Mouse (Mus musculus) olfactory bulb, adult 2 months (tissue): Measurements from ENCODE around the gene Fbxo11. TPM values are rescaled to one million over a fixed set of nuclear protein-coding genes. Genes with fewer than 3 reads are reported as not detected.

Experiments used
- H3K27ac ChIP-seq: fragments of 200-500 bp; 2 replicates; pipeline ENCODE4 v1.5.1; 2012; ENCODE audit warnings: low read depth, low read length; ENCODE audit not compliant: insufficient read depth
- H3K4me1 ChIP-seq: fragments of 200-500 bp; 2 replicates; pipeline ENCODE4 v1.6.1; 2012; ENCODE audit warnings: low read length; ENCODE audit not compliant: control insufficient read depth, insufficient read depth
- H3K4me3 ChIP-seq: fragments of 200-500 bp; 2 replicates; pipeline ENCODE4 v1.5.1; 2012; ENCODE audit warnings: mild to moderate bottlenecking, low read depth, low read length, moderate library complexity; ENCODE audit not compliant: insufficient read depth
- CTCF ChIP-seq: fragments of 200-500 bp; IDR thresholded peaks from 2 replicates; pipeline ENCODE4 v1.5.1; 2012; ENCODE audit warnings: low read depth, mild to moderate bottlenecking, low read length, moderate library complexity; ENCODE audit not compliant: insufficient read depth
- POLR2A ChIP-seq: fragments of 200-500 bp; IDR thresholded peaks from 2 replicates; pipeline ENCODE4 v1.6.1; 2012; ENCODE audit warnings: mild to moderate bottlenecking, low read depth, low read length, moderate library complexity; ENCODE audit not compliant: insufficient read depth
- WGBS: fragments of 180-500 bp; shearing (Covaris S2); methylation state at CpG from one replicate; pipeline ENCODE4 v1.1.7; 2018; 5-methylcytosine and 5-hydroxymethylcytosine counted together
- polyA plus RNA-seq: library from polyadenylated mRNA; stranded (reverse); fragments of >200 nt; gene quantifications from 2 replicates; pipeline ENCODE4 v1.2.4, GENCODE M21; 2012; ENCODE audit warnings: low replicate concordance; ENCODE audit not compliant: missing spikeins, insufficient read depth, insufficient read length

The Fbxo11 gene
- 140 TPM in 1 of 2 replicates, not detected in the other for polyA plus RNA-seq

DNA sequence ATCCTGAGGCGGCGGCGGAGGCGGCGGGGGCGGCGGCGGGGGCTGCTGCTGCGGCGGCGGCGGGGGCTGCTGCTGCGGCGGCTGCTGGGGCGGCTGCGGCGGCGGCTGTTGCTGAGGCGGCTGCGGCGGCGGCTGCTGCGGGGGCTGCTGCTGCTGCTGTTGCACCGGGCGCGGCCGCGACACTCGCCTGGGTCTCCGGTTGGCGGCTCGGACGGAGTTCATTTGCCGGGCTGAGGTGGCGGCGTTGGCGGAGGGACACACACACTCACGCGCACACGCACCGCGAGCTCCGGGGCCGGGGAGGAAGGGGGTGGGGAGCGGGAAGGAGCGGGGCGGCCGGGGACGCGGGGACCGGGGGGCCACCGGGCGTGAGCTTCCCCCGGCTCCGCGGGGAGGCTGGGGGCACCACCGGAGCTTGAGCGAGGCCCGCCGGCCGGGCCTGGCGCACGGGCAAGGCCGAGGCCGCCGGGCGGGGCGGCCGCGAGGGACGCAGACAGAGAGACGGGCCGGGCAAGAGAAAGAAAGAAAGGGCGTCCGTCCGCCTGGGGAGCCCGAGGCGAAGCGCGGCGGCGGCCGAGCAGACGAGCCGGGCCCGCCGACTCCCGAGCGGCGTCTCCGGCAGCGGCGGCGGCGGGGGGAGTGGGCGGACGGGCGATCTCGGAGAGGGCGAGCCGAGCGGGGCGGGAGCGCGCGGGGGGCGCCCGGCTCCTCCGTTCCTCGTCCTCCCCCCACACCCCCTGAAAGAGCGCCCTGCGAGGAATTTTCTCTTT lies at the start of gene Fbxo11:
Gene Fbxo11 (minus strand): TSS at position 261 of the 770 bp plus-strand sequence.
- Histone ChIP-seq H3K4me3 (peak within 1 kb of the TSS; percentile 93), H3K27ac (peak within 1 kb of the TSS; percentile 90), H3K4me1 (no peaks in the 10 kb centered on the region)
- WGBS, result 4% methylated on average over 100 of the region's 112 CpGs
- TF ChIP-seq POLR2A (no peak), CTCF (no peak)

DNA sequence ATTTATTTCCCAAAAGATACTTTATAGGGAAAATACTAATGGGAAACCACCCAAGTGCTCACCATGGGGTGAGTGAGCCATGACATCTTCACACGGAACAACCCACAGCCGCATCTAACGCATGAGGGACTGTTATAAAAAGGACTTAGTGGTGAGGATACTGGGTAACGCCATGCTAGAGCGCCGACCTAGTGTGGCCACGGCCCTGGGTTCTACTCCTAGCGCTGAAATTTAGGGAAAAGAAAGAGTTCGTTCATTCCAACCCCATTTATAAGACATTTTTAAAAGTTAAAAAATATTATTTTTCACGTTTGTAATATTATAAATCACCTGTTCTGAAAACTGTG lies 48.8 kb upstream of the Fbxo11 start:
- H3K4me3 ChIP-seq, result no peak overlapping the region
- WGBS, result 96% methylated on average over 10 of the region's 10 CpGs
- TF ChIP-seq POLR2A (no peak), CTCF (no peak)
- no peak overlapping the region for H3K27ac ChIP-seq
- H3K4me1 ChIP-seq, result no peaks in the 10 kb centered on the region

DNA sequence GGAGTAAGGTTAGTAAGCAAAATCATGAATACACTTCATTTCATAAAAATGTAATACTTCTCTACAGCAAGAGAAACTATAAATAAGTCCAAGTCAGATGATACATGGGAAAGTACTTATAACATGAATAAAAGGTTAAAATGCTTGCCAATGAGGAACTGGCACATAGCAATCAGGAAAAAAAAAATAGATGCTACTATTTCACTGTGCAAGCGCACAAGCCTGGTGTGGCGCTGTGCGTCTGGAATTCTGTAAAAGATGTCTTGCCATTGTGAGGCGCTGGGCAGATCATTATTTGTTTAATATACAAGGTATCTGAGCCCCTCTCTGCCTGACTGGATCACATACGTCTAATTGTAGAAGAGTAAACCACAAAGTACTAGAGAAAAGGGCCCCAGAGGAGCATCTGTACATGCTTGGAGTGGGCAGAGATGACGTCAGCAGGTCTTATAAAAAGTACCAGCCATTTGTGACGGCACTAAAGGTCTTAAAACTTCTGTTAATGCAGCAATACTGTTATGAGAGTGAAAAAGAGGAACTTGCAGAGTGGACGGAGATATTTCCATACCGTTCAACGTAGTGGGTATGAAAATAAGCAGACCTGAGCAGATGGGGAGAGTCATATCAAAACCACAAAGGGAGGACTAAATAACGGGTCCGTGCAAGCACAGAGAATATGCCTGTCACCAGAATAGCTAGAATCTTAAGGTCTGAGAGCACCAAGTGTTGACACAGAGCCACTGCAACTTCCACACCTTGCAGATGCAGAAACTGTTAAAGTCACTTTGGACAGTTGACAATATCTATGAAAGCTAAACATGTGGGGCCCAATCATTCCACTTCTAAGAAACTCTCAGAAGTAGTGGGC lies 48.2 kb upstream of the Fbxo11 start:
- 79% methylated on average over 12 of the region's 12 CpGs for WGBS
- H3K4me3 ChIP-seq, result no peak overlapping the region

DNA sequence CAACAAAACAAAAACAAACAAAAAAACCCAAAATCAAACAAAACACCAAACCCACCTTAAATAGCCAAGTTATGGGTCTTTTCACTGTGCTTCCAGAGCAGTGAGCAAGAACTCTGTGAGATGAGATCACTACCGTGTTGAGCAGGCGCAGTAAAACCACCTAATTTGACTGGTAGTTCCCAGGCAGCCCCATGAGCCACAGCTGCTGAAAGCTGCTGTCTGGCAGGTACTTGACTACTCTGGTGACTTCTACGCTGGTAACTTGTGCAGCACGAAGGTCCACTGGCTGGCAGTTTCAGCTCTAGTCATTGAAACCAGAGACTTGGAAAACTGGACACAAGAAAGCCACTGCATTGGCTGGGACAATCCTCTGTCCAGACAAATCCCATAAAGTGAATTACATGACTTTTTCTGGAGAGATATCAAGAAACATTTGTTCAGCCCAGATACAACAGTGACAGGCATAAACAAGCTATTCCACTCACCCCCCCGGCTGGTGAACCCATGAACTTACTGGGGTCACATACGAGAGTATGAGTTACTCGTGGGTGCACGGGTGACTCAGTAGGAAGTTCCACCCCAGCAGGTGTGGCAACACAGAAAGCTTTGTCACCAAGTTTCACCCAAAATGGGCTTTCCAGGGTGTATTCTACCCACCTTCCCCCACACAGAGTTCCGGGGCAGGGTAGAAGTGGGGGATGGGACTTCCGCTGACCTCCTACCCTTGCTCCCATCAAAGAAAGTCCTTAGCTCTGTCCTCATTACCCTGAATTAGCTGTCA lies 47.0 kb upstream of the Fbxo11 start:
- no peaks in the 10 kb centered on the region for H3K4me1 ChIP-seq
- 80% methylated on average over 10 of the region's 10 CpGs for WGBS
- no peak for TF ChIP-seq POLR2A
- H3K27ac ChIP-seq, result no peak overlapping the region
- no peak overlapping the region for H3K4me3 ChIP-seq

More for the DNA sequence above, 48.2 kb upstream of the Fbxo11 start:
- TF ChIP-seq POLR2A (no peak), CTCF (no peak)
- Histone ChIP-seq H3K4me1 (no peaks in the 10 kb centered on the region), H3K27ac (no peak overlapping the region)

DNA sequence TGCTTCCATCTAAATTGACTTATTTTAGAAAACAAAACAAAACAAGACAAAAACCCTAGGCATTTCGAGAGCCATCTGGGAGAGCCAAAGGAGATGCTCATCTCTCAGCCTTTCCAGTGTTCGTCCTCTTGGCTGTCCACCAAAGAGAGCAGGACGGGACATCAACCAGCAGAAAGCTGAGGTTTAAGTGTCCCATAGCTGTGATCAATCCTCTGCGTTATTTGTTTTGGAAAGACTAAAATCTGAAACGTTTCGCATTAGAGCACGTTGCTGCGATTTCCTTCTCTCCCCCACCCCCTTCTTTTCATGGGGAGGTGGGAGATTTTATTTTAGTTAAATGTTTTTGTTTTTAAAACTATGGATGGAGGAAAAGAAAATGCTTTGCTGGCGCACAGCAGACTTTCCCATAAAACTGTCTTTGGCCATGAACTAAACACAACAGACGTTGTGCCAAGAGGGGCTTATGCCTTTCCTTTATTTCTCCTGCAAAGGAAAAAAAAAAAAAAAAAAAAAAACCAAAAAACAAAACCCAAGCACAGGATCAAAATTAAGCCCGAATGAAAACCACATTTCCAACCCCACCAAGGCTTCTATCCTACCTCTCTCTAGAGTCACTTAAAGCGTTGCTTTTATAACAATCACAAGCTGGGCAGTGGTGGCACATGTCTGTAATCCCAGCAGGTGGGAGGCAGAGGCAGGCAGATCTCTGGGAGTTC lies 46.1 kb upstream of the Fbxo11 start:
- 76% methylated on average over 12 of the region's 12 CpGs for WGBS
- Histone ChIP-seq H3K4me1 (peaks cover 4% of the 10 kb centered on the region), H3K27ac (no peak overlapping the region), H3K4me3 (no peak overlapping the region)
- TF ChIP-seq CTCF, result no peak
- TF ChIP-seq POLR2A, result no peak

DNA sequence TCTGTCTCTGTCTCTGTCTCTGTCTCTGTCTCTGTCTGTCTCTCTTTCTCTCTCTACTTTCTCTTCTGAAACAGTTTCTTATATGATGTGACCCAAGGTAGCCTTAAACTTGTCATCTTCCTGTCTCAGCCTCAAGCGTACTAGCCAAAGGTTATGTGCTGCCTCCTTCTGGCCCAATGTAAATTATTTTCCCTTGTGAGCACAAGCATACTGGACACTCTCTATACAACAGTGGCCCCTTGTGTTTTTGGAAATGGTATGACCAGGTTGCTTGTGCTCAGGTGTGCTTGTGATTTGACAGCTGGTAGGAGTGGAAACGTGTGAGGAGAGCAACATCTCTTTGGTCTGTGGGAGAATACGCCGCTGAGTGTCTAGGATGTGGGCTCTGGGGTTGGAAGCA lies 42.6 kb upstream of the Fbxo11 start:
- H3K4me1 ChIP-seq, result peaks cover 4% of the 10 kb centered on the region
- TF ChIP-seq CTCF, result no peak
- no peak for TF ChIP-seq POLR2A
- H3K27ac ChIP-seq, result no peak overlapping the region
- H3K4me3 ChIP-seq, result no peak overlapping the region
- 78% methylated on average over 4 of the region's 4 CpGs for WGBS

DNA sequence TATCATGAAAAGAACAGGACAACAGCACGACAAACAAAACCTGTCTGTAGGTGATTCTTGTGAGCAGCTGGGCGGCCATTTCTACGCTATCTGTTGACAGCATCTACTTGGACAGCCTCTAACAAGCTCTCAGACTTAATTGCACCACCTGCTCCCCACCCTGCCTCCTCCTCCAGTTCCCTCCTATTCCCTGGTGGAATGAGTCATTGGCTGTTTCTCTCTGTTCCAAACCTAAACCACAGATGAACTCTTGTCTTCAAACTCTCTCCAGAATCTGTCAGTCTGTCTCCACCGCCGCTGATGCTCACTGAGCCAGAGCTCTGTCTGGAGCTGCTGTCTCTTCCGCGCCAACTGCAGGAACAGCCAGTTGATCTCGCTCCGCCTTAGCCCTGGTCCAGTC lies 41.3 kb upstream of the Fbxo11 start:
- 67% methylated on average over 9 of the region's 9 CpGs for WGBS
- H3K4me3 ChIP-seq, result no peak overlapping the region
- TF ChIP-seq POLR2A (no peak), CTCF (no peak)
- peaks cover 4% of the 10 kb centered on the region for H3K4me1 ChIP-seq
- no peak overlapping the region for H3K27ac ChIP-seq

DNA sequence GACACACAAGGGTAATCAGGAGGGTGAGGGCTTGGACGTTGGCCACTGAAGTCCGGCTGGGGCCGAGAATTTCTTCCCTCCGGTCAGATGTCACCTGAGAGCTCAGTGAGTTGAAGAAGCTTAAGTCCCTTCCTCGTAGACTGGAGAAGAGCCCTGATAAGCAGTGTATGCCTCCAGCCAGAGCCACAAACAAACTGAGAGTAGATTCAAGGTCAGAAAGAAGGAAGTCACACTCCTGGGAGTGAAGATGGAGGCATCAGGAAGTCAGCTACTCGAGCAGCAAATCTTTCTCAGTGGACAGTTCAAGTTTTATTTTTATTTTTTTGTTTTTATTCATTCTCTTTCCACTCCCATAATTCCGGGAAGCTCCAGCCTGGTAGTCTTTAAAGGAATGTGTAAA lies 37.5 kb upstream of the Fbxo11 start:
- TF ChIP-seq POLR2A (no peak), CTCF (no peak)
- 83% methylated on average over 7 of the region's 7 CpGs for WGBS
- peaks cover 4% of the 10 kb centered on the region for H3K4me1 ChIP-seq
- H3K4me3 ChIP-seq, result no peak overlapping the region
- H3K27ac ChIP-seq, result no peak overlapping the region
